Mouse (Mus musculus) 416B (cell line): Measurements from ENCODE around the gene Rnf34.
A peak's percentile ranks its signal among the peaks of the same experiment; 100 is the strongest.

Experiments
- DNase-seq: peaks from one replicate; pipeline ENCODE4 v3.0.0; 2011; ENCODE audit warnings: low read depth

Rnf34 gene

GRCm38 (mm10) chr5:122873573-122873972 is 23.7 kb downstream of the Rnf34 start:
- DNase-seq: no peak

DNA sequence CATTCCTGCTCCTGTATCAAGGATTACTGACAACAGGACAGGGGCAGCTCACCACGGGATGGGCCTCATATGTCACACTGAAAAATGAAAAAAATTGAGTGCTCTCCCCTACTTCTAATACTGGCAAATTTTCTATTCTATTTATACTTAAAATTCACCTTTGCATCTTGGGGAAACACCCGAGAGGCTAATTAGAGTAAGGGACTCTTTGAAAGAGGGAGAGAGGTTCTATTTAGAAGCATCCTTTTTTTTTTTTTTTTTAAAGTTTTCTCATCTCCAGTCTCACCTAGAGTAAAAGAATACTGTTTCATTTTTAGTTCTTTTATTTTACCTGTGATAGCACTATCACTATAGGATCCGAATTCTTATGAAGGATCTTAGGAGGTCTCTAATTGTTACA is 24.5 kb downstream of the Rnf34 start:
- no peak for DNase-seq

DNA sequence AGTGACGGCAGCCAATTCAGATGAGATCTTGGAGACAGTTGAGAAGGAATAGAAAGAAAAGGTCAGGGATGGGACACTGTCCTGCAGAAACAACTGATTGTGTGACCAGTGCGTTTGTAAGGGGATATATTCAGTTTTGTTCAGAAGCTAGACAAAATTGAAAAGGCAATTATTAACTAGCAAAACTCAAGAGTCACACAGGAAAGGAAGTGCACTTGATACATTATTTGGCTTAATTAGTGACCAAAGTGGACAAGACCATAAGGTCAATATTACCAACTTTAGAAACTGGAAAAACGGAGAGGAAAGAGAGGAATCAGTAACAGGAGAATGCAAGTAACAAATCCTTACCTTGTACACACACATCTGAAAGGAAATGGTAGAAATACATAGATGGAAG is 26.8 kb downstream of the Rnf34 start:
- no peak for DNase-seq

- DNase-seq: no peak
These were observed 30.6 kb downstream of the Rnf34 start for GRCm38 (mm10) chr5:122880241-122880980.

DNA sequence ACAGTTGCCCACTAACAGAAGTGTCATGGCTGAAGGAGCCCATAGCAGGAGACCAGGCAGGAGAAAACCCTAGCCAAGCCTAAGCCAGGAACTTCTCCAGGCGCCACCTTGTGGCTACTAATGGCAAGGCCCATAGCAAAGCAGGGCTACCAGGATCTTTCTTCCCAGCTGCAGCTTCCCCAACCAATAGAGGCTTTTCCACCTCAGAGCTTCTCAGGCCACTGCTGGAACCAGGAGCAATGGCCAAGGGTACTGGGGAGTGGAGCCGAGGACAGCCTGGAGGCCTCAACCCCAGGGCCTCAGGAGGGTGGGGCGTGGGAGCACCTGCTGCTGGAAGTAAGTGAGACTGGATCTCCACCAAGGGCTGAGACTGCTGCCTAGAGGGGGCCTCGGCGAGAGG is 31.5 kb downstream of the Rnf34 start:
- peak; percentile 65 for DNase-seq

GRCm38 (mm10) chr5:122882256-122883050 is 32.6 kb downstream of the Rnf34 start:
- no peak for DNase-seq

DNA sequence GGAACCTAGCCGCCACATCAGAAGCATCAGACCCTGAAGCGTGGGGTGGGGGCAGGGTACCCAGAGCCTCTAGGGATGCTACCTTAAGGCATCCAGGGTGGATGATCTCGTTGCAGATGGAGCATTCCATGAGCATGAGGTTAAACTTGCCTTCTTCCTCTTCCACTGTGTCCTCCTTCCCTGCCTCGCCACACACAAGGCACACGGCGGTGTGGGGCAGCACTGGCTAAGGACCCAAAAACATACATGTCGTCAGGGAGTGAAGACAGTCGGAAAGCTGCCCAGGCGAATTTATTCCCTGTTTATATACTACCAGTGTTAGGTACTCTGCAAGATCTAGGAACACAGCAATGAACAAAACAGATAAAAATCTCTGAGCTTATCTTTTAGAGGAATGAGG is 33.4 kb downstream of the Rnf34 start:
- DNase-seq: no peak

DNA sequence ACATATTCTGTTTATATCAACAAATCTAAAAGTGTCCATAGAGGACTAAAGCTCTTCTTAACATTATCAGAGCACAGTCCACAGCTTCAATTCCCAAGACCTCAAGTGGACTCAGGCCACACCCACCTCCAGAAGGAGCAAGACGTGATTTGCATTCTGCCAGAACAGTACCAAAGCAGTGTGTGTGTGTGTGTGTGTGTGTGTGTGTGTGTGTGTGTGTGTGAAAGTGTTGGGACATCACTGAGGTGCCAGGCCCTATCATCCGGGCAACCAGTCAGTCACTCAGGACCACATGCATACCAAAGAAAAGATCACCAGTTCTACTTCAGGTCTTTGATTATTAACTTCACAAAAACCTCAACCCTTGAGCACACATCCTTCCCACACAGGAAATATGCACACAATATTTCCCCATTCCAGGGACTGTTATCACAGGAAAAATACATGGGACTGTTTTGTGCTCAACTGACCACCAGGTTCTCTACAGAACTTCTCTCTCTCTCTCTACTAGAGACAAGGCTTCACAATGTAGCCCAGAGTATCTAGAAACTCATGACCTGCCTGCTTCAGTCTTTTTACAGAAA is 33.9 kb downstream of the Rnf34 start:
- peak; percentile 54 for DNase-seq

- DNase-seq: peak; percentile 34
These were observed 34.9 kb downstream of the Rnf34 start for GRCm38 (mm10) chr5:122884594-122885348.

GRCm38 (mm10) chr5:122887033-122887432 is 37.2 kb downstream of the Rnf34 start:
- no peak for DNase-seq

GRCm38 (mm10) chr5:122887926-122888611 is 38.2 kb downstream of the Rnf34 start:
- no peak for DNase-seq

DNA sequence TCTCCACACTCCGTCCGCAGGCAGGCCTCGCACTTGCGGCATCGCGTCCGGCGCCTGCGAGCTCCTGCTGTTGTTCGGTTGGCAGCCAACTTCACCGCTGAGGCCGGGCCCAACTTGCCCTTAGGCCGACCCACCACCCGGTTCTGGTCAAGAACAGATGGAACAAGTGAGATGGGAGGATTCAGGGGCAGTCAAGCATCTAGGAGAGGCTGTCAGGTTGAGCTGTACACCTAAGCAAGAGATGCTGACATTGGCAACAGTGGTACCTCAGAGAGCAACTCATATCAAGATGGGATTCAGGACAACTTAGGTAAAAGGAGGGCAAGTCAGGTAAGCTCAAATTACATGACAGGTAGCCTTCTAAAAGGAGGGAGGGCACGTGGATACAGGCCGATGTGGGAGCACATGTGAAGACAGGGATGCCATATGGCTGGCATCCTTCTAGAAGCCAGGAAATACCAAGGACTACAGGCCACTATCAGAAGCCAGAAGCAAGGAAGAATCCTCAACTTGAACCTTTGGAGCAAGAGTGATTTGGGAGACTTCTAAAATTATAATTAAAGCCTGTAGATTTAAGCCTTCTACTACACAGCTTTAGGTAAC is 38.9 kb downstream of the Rnf34 start:
- no peak for DNase-seq

DNA sequence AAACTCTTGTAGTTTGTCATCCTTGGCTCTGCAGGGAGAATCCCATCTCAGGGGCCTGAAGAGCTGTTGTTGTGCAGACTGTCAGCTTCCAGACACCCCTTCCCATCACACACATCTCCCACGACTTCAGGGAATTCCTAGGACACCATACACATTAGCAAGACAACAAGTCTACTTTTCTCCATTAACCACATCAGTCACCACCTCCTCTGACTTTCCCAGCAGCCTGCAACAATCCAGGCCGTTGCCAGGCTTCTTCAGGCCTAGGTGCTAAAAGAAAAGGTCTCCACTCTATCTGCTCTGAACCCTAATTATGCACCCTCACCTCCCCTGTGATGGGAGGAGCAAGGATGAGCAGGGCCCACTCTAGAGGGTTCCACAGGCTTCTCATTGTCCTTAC is 40.5 kb downstream of the Rnf34 start:
- no peak for DNase-seq

DNA sequence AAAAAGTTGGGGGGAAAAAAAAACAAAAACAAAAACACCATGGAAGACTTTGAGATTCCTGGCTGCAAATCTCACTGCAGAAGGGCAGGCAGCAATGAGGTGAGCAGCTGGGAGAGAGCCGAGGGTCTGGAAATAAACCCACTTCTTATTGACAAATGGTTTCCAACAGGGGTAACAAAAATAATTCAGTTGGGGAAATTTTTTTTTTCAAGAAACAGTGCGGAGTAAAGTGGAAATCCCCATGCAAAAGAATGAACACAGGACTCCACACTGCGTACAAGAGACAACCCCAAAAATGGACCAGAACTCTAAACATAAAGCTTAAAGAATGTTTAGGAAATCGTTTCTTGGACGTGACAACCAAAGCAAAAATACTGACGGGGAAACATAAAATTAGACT is 43.4 kb downstream of the Rnf34 start:
- DNase-seq: no peak

DNA sequence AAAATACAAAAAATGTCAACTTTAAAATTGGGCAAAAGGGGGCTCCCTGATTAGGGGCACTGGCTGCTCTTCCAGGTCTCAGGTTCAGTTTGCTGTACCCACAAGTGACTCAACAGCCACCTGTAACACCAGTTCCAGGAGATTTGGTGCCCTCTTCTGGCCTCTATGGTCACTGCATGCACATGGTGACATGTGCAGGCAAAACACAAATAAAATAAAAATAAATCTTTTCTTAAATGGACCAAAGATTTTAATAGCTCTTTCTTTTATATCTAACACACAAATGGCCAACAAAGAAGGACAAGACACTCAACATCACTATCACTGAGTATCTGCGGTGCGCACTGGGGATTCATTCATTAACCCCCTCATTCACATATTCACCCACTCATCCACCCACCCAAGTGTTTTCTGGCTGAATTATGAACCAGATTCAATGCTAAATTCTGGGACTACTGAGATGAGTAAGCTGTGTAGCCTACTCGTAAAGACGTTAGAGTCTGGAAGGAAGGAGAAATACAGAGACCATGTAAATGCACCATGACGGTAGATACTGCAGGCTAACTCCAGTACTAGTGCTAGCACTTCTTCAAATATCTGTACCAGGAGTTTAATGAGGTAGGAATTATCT is 44.3 kb downstream of the Rnf34 start:
- DNase-seq: peak; percentile 67

DNA sequence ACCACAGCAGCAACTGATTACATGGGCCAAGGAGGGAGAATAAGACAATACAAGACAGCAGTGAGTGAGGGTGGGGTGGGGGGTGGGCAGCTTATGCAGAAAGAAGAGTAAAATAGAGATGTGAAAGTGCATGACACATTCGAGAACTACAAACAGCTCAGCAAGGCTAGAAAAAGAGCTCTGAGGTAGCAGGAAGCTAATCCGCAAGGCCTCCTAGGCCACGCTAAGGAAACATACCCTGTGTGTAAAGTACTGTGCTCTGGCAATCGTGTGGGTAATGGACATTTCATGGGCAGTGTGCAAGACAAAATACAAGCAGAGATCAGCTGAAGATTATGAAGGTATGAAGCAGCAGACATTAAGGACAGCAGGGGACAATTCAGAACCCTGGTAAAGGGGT is 45.0 kb downstream of the Rnf34 start:
- no peak for DNase-seq

- no peak for DNase-seq
These were observed 48.3 kb downstream of the Rnf34 start for GRCm38 (mm10) chr5:122898153-122898552.

- DNase-seq: peak; percentile 62
These were observed 49.3 kb downstream of the Rnf34 start for GRCm38 (mm10) chr5:122898963-122899776.

DNA sequence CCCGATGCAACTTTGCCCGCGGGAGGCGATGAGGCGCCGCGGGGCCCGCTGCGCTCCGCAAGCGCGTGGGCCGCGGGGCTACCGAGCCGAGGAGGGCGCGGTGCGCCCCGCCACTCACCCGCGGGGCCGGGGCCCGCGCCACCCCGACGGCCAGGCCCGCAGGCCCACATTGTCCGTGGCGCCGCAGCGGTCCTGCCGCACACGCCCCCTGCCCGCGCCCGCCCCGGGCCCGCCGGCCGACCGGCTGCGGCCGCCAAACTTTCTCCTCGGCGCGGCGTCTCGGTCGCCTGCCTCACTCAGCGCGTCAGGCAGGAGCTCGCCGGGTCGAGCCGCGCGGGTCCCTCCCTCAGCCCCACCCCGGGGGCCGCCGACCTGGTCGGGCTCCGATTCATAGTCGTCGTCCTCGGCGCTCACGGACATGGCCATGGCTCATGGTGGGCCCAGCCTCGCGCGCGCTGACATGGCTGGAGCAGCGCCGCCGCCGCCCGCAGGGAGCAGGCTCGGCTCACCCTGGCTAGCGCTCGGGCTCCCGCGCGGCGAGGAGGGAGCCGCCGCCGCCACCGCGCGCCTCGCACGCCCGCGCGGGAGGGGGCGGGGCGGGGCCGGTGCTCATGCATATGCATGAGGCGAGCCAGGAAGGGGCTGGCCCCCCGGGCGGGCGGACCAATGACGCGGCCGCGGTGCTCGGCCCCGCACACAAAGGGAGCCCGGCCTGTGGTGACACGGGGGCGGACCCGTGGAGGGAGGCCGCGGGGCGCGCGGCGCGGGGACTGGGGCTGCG is 50.1 kb downstream of the Rnf34 start:
- peak; percentile 83 for DNase-seq
